Mouse (Mus musculus) hindbrain, embryonic 16.5 days (tissue): Measurements from ENCODE around the gene Psmb5. TPM values are rescaled to one million over a fixed set of nuclear protein-coding genes. Genes with fewer than 3 reads are reported as not detected.

Source experiments
- ATAC-seq: fragments of 200-750 bp; cut with Nextera tagmentation; 2 replicates; pipeline ENCODE4 v1.8.0; 2017; ENCODE audit warnings: moderate TSS enrichment, moderate library complexity
- H3K27ac ChIP-seq: fragments of 300-500 bp; sonication (generic); 2 replicates; pipeline ENCODE4 v1.5.1; 2014; ENCODE audit warnings: low read depth, mild to moderate bottlenecking, control low read depth, low read length, moderate library complexity
- H3K27me3 ChIP-seq: fragments of 300-500 bp; sonication (generic); replicated peaks from 2 replicates; pipeline ENCODE4 v1.6.1; 2014; ENCODE audit warnings: low read length; ENCODE audit not compliant: control insufficient read depth, insufficient read depth
- H3K36me3 ChIP-seq: fragments of 300-500 bp; sonication (generic); 2 replicates; pipeline ENCODE4 v1.6.1; 2014; ENCODE audit warnings: mild to moderate bottlenecking, low read length, moderate library complexity, mixed read lengths; ENCODE audit not compliant: control insufficient read depth, insufficient read depth
- H3K4me1 ChIP-seq: fragments of 300-500 bp; sonication (generic); 2 replicates; pipeline ENCODE4 v1.6.1; 2014; ENCODE audit warnings: low read depth, low read length; ENCODE audit not compliant: control insufficient read depth, insufficient read depth
- H3K4me2 ChIP-seq: fragments of 300-500 bp; sonication (generic); 2 replicates; pipeline ENCODE4 v1.6.1; 2014; ENCODE audit warnings: mild to moderate bottlenecking, low read length, control low read depth, moderate library complexity
- H3K4me3 ChIP-seq: fragments of 300-500 bp; sonication (generic); 2 replicates; pipeline ENCODE4 v1.5.1; 2014; ENCODE audit warnings: mild to moderate bottlenecking, low read length, control low read depth, moderate library complexity
- H3K9ac ChIP-seq: fragments of 300-500 bp; sonication (generic); 2 replicates; pipeline ENCODE4 v1.6.1; 2014; ENCODE audit warnings: low read depth, mild to moderate bottlenecking, control low read depth, low read length, moderate library complexity
- H3K9me3 ChIP-seq: fragments of 300-500 bp; sonication (generic); 2 replicates; pipeline ENCODE4 v1.6.1; 2014; ENCODE audit warnings: mild to moderate bottlenecking, low read length, moderate library complexity; ENCODE audit not compliant: control insufficient read depth
- WGBS: fragments of 180-500 bp; shearing (Covaris S2); extraction: QIAGEN DNeasy Blood & Tissue Kit; methylation state at CpG from one replicate; pipeline ENCODE4 v1.1.7; 2014; 5-methylcytosine and 5-hydroxymethylcytosine counted together
- polyA plus RNA-seq: library from polyadenylated mRNA; unstranded; fragments of >200 nt; fragmentation: Nextera tagmentation; extraction: Ambion mirVana; gene quantifications from 2 replicates; pipeline ENCODE4 v1.2.1, GENCODE M21; 2015

Gene Psmb5
- polyA plus RNA-seq, 1 experiment from 2014 or later: 467 TPM

GRCm38 (mm10) chr14:54646898-54647636, 29.2 kb upstream of the Psmb5 start:
- Histone ChIP-seq H3K4me3 (no peak overlapping the region), H3K4me2 (no peak overlapping the region), H3K27me3 (no peaks in the 10 kb centered on the region), H3K4me1 (peaks cover 29% of the 10 kb centered on the region), H3K9ac (no peak overlapping the region), H3K9me3 (no peaks in the 10 kb centered on the region), H3K27ac (no peak overlapping the region), H3K36me3 (peaks cover 77% of the 10 kb centered on the region)
- 95% methylated on average over 8 of the region's 8 CpGs for WGBS
- ATAC-seq: no peak

- 94% methylated on average over 17 of the region's 17 CpGs for WGBS
These were observed 28.6 kb upstream of the Psmb5 start for GRCm38 (mm10) chr14:54646455-54646854.

GRCm38 (mm10) chr14:54644294-54644693, 26.5 kb upstream of the Psmb5 start:
- H3K9ac ChIP-seq: no peak overlapping the region
- no peak overlapping the region for H3K27ac ChIP-seq
- H3K4me3 ChIP-seq: no peak overlapping the region
- no peaks in the 10 kb centered on the region for H3K27me3 ChIP-seq
- H3K9me3 ChIP-seq: no peaks in the 10 kb centered on the region
- ATAC-seq: no peak
- 93% methylated on average over 9 of the region's 9 CpGs for WGBS
- no peak overlapping the region for H3K4me2 ChIP-seq
- peaks cover 14% of the 10 kb centered on the region for H3K4me1 ChIP-seq
- peaks cover 60% of the 10 kb centered on the region for H3K36me3 ChIP-seq

More at GRCm38 (mm10) chr14:54646455-54646854, 28.6 kb upstream of the Psmb5 start:
- H3K27me3 ChIP-seq: no peaks in the 10 kb centered on the region
- H3K27ac ChIP-seq: no peak overlapping the region
- peaks cover 76% of the 10 kb centered on the region for H3K36me3 ChIP-seq
- H3K9ac ChIP-seq: no peak overlapping the region
- no peak overlapping the region for H3K4me3 ChIP-seq
- no peaks in the 10 kb centered on the region for H3K9me3 ChIP-seq
- no peak overlapping the region for H3K4me2 ChIP-seq
- peaks cover 23% of the 10 kb centered on the region for H3K4me1 ChIP-seq
- ATAC-seq: no peak

GRCm38 (mm10) chr14:54643011-54643410, 25.2 kb upstream of the Psmb5 start:
- WGBS: 92% methylated on average over 2 of the region's 2 CpGs
- no peak for ATAC-seq
- H3K4me3 ChIP-seq: no peak overlapping the region
- no peak overlapping the region for H3K4me2 ChIP-seq
- H3K9me3 ChIP-seq: no peaks in the 10 kb centered on the region
- no peak overlapping the region for H3K27ac ChIP-seq
- H3K9ac ChIP-seq: no peak overlapping the region
- H3K4me1 ChIP-seq: peaks cover 10% of the 10 kb centered on the region
- H3K27me3 ChIP-seq: no peaks in the 10 kb centered on the region
- H3K36me3 ChIP-seq: peaks cover 52% of the 10 kb centered on the region

- H3K27ac ChIP-seq: no peak overlapping the region
- peaks cover 48% of the 10 kb centered on the region for H3K36me3 ChIP-seq
- no peak overlapping the region for H3K4me2 ChIP-seq
- no peak overlapping the region for H3K9ac ChIP-seq
- no peak for ATAC-seq
- H3K9me3 ChIP-seq: no peaks in the 10 kb centered on the region
- 75% methylated on average over 25 of the region's 25 CpGs for WGBS
- H3K4me3 ChIP-seq: no peak overlapping the region
- peaks cover 10% of the 10 kb centered on the region for H3K4me1 ChIP-seq
- no peaks in the 10 kb centered on the region for H3K27me3 ChIP-seq
These were observed 24.6 kb upstream of the Psmb5 start for GRCm38 (mm10) chr14:54642224-54642944.

GRCm38 (mm10) chr14:54641305-54641969, 23.6 kb upstream of the Psmb5 start, which contains the start of gene Cdh24:
Cdh24 (minus strand) TSS chr14:54641364.
- no peaks in the 10 kb centered on the region for H3K9me3 ChIP-seq
- H3K27ac ChIP-seq: peak within 1 kb of the TSS; percentile 80
- H3K4me3 ChIP-seq: peak within 1 kb of the TSS; percentile 82
- peaks cover 10% of the 10 kb centered on the region for H3K4me1 ChIP-seq
- WGBS: 0% methylated on average over 40 of the region's 52 CpGs
- H3K4me2 ChIP-seq: peak within 1 kb of the TSS; percentile 91
- H3K27me3 ChIP-seq: no peaks in the 10 kb centered on the region
- ATAC-seq: peak; percentile 93
- peaks cover 49% of the 10 kb centered on the region for H3K36me3 ChIP-seq
- peak within 1 kb of the TSS; percentile 94 for H3K9ac ChIP-seq

- no peaks in the 10 kb centered on the region for H3K27me3 ChIP-seq
- no peak; the same call in 1 of the 2 replicates for ATAC-seq
- no peaks in the 10 kb centered on the region for H3K9me3 ChIP-seq
- peaks cover 10% of the 10 kb centered on the region for H3K4me1 ChIP-seq
- 0% methylated on average over 12 of the region's 28 CpGs for WGBS
- H3K36me3 ChIP-seq: peaks cover 47% of the 10 kb centered on the region
- H3K27ac ChIP-seq: peak within 1 kb of the TSS; percentile 80
- peak within 1 kb of the TSS; percentile 82 for H3K4me3 ChIP-seq
- H3K9ac ChIP-seq: peak within 1 kb of the TSS; percentile 94
- peak within 1 kb of the TSS; percentile 91 for H3K4me2 ChIP-seq
These were observed 23.1 kb upstream of the Psmb5 start, which contains the start of gene Gm17606 for GRCm38 (mm10) chr14:54640946-54641304. Gm17606 (plus strand) TSS chr14:54640952.

GRCm38 (mm10) chr14:54640121-54640520, 22.3 kb upstream of the Psmb5 start:
- no peaks in the 10 kb centered on the region for H3K9me3 ChIP-seq
- H3K4me3 ChIP-seq: peak overlapping the region; percentile 82
- H3K27me3 ChIP-seq: no peaks in the 10 kb centered on the region
- H3K9ac ChIP-seq: peak overlapping the region; percentile 60
- H3K36me3 ChIP-seq: peaks cover 42% of the 10 kb centered on the region
- no peak for ATAC-seq
- WGBS: 16% methylated on average over 4 of the region's 4 CpGs
- H3K27ac ChIP-seq: no peak overlapping the region
- peaks cover 10% of the 10 kb centered on the region for H3K4me1 ChIP-seq
- peak overlapping the region; percentile 91 for H3K4me2 ChIP-seq

GRCm38 (mm10) chr14:54638210-54638609, 20.4 kb upstream of the Psmb5 start:
- ATAC-seq: no peak
- Histone ChIP-seq H3K27me3 (no peaks in the 10 kb centered on the region), H3K4me3 (no peak overlapping the region), H3K36me3 (peaks cover 23% of the 10 kb centered on the region), H3K9ac (no peak overlapping the region), H3K27ac (no peak overlapping the region), H3K9me3 (no peaks in the 10 kb centered on the region), H3K4me1 (peaks cover 10% of the 10 kb centered on the region), H3K4me2 (no peak overlapping the region)
- 73% methylated on average over 5 of the region's 5 CpGs for WGBS
